Mouse (Mus musculus): ENCODE measurements around the gene Gpr179. TPM values are rescaled to one million over a fixed set of nuclear protein-coding genes. Genes with fewer than 3 reads are reported as not detected.

Gene Gpr179
- polyA plus RNA-seq (2015; fragmentation: Nextera tagmentation; extraction: Ambion mirVana) = 0.01 TPM in 1 of 2 replicates, not detected in the other

DNA sequence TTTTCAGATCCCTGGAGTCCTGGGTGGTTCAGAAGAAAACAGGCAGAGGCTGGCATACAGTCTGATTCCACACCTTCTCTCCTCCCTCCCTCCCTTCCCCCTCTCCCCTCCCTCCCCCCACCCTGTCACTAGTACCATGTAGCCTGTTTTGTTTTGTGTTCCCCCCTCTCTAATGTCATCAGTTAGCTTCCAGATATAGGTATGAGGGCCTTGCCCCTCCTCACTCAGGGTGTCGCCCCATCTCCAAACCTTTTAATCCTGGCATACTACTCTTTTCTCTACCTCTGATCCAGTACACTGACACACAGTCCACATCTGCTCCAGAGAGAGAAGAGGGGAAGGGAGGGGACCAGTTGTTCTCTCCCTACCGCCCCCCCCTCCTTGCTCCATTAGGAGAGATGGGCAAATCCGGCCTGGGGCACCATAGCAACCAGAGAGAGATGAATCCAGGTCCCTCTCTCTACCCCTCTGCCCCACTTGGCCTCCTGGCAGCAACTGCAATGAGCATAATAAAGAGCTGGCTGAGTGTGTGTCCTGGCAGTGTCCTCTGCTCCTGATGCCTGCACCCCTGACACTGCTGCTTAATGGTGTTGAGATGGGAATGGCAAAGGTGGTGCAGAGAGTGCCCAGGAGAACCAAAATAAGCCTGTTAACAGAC lies at the start of gene Gpr179:
Gene Gpr179 (minus strand): TSS at position 51 of the 658 bp plus-strand sequence.
- Histone ChIP-seq H3K4me2 (no peak within 1 kb of the TSS), H3K9ac (no peak within 1 kb of the TSS), H3K9me3 (replicated peaks) (0 out of 2 replicates have a peak, but pooled peaks cover 5% of the 10 kb centered on the region), H3K4me3 (replicated peaks) (no peak within 1 kb of the TSS), H3K36me3 (no peaks in the 10 kb centered on the region), H3K27me3 (peaks cover 7% of the 10 kb centered on the region; the same call in 1 of the 2 replicates), H3K27ac (no peak within 1 kb of the TSS), H3K4me1 (replicated peaks) (peaks cover 10% of the 10 kb centered on the region)
- DNase-seq (no peak), ATAC-seq (ENCODE audit: low read depth) (no peak)
- WGBS (ENCODE audit: insufficient replicate concordance) = 60% methylated on average over 3 of the region's 3 CpGs

DNA sequence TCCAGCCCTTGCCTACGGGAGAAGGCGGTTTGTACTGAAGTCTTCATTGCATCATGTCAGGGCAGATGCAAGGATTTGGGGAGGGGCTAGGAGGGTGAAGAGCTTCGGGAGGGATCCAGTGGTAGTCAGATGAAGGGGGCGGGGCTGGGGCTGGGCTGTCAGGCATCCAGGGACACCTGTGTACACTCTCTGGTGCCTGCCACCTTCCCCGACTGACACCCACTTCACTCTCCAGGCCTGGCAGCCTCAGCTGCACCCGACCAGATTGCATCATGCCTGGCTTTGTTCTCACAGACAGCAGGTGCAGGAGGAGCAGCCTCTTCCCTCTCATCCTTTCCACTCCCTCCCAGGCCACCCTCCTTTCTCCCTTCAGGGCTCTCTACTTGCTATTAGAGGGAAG lies 49.2 kb upstream of the Gpr179 start:
- Histone ChIP-seq H3K4me2 (no peak overlapping the region), H3K27me3 (peaks cover 36% of the 10 kb centered on the region), H3K9ac (no peak overlapping the region), H3K4me3 (replicated peaks) (no peak overlapping the region), H3K4me1 (replicated peaks) (peaks cover 37% of the 10 kb centered on the region), H3K36me3 (peaks cover 5% of the 10 kb centered on the region; the same call in 1 of the 2 replicates), H3K27ac (no peak overlapping the region), H3K9me3 (replicated peaks) (no peaks in the 10 kb centered on the region)
- DNase-seq = no peak
- ATAC-seq (ENCODE audit: low read depth) = no peak
- WGBS (ENCODE audit: insufficient replicate concordance) = 25% methylated on average over 6 of the region's 6 CpGs

DNA sequence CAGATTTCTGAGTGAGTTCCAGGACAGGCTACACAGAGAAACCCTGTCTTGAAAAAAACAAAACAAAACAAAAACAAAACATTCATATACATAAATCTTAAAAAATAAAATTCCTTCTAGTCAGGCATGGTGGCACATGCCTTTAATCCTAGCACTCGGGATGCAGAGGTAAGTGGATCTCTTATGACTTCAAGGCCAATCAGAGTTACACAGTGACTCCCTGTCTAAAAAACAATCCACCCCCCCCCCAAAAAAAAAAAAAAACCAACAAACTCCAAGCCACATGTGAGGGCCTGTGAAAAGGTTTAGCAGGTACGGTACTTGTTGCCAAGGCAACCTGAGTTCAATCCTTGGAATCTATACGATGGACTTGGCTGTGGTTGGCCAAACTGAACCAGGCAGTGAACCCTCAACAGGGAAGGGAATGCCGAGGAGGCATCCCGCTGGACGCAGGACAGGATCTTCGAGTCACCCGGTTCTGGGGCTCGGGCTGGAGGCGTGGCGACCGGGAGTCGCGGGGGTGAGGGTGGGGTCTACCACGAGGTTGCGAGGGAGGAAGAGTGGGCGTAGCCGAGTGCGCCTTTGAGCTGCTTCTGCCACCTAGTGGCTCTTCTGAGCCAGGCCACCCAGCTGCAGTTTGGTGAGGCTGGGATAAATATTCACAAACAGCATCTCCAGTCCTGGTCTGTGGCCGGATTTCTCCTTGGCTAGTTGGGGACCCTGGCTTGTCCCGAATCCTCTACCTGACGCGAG lies 48.3 kb upstream of the Gpr179 start:
- peak; percentile 57 for ATAC-seq (ENCODE audit: low read depth)
- Histone ChIP-seq H3K36me3 (peaks cover 12% of the 10 kb centered on the region; the same call in 1 of the 2 replicates), H3K4me1 (replicated peaks) (peaks cover 28% of the 10 kb centered on the region), H3K27me3 (peaks cover 27% of the 10 kb centered on the region), H3K4me2 (peak overlapping the region; percentile 70), H3K4me3 (replicated peaks) (peak overlapping the region; percentile 43), H3K27ac (no peak overlapping the region), H3K9me3 (replicated peaks) (no peaks in the 10 kb centered on the region), H3K9ac (peak overlapping the region; percentile 29; the same call in 1 of the 2 replicates)
- 5% methylated on average over 23 of the region's 23 CpGs for WGBS (ENCODE audit: insufficient replicate concordance)
- DNase-seq = peak; percentile 69

DNA sequence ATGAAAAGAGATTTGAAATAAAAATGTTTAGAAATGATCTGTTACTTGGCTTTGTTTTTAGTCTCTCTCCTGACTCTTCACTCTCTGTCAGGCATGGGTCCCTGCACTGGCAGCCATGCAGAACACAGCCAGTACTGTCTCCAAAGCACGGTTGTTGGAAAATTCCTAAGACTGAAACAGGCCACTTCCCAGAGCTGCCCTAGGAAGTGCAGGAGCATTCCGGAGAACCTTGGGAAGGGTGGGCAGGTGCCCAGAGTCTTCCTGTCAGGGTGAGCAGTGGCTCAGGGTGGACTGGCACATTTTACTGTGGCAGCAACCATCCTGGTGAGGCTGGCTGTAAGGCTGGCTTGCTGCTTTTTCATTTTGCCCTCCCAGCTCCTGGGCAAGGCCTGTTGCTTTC lies 46.6 kb upstream of the Gpr179 start:
- WGBS (ENCODE audit: insufficient replicate concordance) = 81% methylated on average over 2 of the region's 2 CpGs
- no peaks in the 10 kb centered on the region for H3K9me3 ChIP-seq (replicated peaks)
- H3K9ac ChIP-seq = no peak overlapping the region
- H3K4me2 ChIP-seq = no peak overlapping the region
- H3K4me1 ChIP-seq (replicated peaks) = peaks cover 20% of the 10 kb centered on the region
- no peak overlapping the region for H3K4me3 ChIP-seq (replicated peaks)
- no peak for DNase-seq
- ATAC-seq (ENCODE audit: low read depth) = no peak
- no peak overlapping the region for H3K27ac ChIP-seq
- H3K27me3 ChIP-seq = peaks cover 15% of the 10 kb centered on the region
- peaks cover 26% of the 10 kb centered on the region for H3K36me3 ChIP-seq

DNA sequence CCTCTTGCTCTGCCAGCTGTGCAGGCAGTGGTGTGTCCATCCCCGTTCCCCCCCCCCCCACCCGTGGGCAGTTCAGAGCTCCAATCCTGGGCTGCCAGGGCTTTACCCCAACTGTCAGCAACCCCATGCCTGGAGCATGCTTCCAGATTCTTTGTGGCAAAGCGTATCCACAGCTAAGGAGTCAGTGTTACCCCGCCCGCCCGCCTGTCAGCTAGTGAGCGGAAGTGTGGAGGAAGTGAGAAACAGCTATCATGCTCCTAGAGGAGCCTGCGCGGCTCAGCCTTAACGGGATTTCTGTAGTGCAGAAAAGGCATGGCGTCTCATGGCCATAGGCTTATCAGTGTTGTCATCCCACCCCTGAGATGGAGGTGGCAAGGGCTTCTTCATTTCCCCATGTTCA lies 42.3 kb upstream of the Gpr179 start:
- Histone ChIP-seq H3K36me3 (peaks cover 65% of the 10 kb centered on the region), H3K4me2 (no peak overlapping the region), H3K27ac (no peak overlapping the region), H3K4me3 (replicated peaks) (no peak overlapping the region), H3K4me1 (replicated peaks) (peaks cover 19% of the 10 kb centered on the region), H3K9me3 (replicated peaks) (no peaks in the 10 kb centered on the region), H3K9ac (no peak overlapping the region), H3K27me3 (no peaks in the 10 kb centered on the region)
- 35% methylated on average over 11 of the region's 11 CpGs for WGBS (ENCODE audit: insufficient replicate concordance)
- no peak for DNase-seq
- ATAC-seq (ENCODE audit: low read depth) = no peak

DNA sequence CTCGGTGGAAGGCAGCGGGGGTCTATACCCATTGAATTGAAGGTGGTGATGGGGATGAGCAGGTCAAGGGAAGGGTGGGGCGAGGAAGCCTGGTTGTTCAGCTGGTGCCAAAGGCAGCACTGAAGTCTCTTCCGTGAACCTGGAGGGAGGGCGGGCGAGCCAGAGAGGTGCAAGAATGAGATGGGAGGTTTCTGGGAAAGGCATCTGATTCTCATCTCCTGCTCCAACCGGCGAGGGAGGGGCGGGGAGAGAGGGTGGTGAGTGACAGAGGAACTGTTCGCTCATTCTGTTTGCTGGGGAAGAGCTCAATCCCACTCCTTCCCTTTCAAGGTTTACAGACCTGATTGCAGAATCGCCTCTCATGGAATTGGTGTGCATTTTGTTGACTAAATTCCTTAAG lies 41.8 kb upstream of the Gpr179 start:
- DNase-seq (no peak), ATAC-seq (ENCODE audit: low read depth) (no peak)
- no peak overlapping the region for H3K27ac ChIP-seq
- peaks cover 69% of the 10 kb centered on the region for H3K36me3 ChIP-seq
- H3K4me3 ChIP-seq (replicated peaks) = no peak overlapping the region
- no peaks in the 10 kb centered on the region for H3K27me3 ChIP-seq
- peaks cover 19% of the 10 kb centered on the region for H3K4me1 ChIP-seq (replicated peaks)
- WGBS (ENCODE audit: insufficient replicate concordance) = 58% methylated on average over 11 of the region's 11 CpGs
- H3K9ac ChIP-seq = no peak overlapping the region
- H3K4me2 ChIP-seq = no peak overlapping the region
- H3K9me3 ChIP-seq (replicated peaks) = no peaks in the 10 kb centered on the region

DNA sequence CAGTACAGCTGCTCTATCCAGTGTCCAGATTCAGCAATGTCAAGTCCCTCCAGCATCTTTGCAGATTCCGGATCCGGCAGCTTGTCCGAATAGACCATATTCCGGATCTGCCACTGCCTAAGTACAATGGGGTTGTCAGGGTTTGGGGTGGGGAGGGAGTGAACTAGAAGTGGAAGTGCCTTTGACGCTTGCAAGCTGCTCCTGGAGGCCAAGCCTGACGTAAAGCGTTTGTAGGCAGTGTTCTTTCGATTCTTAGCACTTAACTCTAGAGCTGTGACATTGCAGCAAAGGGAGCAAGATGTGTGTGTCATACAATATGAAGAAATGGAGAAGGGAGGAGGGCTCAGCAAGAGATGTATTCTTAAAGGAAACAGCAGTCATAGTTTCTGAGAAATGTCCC lies 37.2 kb upstream of the Gpr179 start:
- peaks cover 19% of the 10 kb centered on the region for H3K4me1 ChIP-seq (replicated peaks)

DNA sequence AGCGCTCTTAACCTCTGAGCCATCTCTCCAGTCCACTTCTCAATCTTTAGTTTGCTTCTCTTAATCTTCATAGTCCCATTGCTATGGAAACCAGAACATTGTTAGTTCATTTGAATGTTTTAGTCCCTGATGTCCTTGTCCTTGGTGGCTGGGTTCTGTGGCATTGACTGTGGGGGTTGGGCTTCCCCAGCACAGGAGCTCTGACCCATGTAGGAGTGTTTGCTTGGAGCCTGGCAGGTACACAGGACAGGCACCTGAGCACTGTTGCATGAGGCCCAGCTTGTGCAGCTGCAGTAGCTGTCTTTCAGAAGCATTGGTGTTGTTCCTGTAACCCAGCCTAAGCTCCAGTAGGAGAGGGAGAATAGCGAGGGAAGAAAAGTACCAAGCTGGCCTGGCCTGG lies 35.9 kb upstream of the Gpr179 start:
- no peak overlapping the region for H3K27ac ChIP-seq
- DNase-seq (no peak), ATAC-seq (ENCODE audit: low read depth) (no peak)
- WGBS (ENCODE audit: insufficient replicate concordance) = 93% methylated on average over 2 of the region's 2 CpGs
- peaks cover 10% of the 10 kb centered on the region; the same call in 1 of the 2 replicates for H3K4me1 ChIP-seq (replicated peaks)
- H3K4me3 ChIP-seq (replicated peaks) = no peak overlapping the region
- H3K9ac ChIP-seq = no peak overlapping the region
- no peak overlapping the region for H3K4me2 ChIP-seq
- H3K27me3 ChIP-seq = no peaks in the 10 kb centered on the region
- H3K9me3 ChIP-seq (replicated peaks) = no peaks in the 10 kb centered on the region
- H3K36me3 ChIP-seq = peaks cover 60% of the 10 kb centered on the region

More for the DNA sequence above, 37.2 kb upstream of the Gpr179 start:
- Histone ChIP-seq H3K9me3 (replicated peaks) (no peaks in the 10 kb centered on the region), H3K9ac (no peak overlapping the region), H3K4me3 (replicated peaks) (no peak overlapping the region), H3K27me3 (no peaks in the 10 kb centered on the region), H3K36me3 (peaks cover 62% of the 10 kb centered on the region), H3K4me2 (no peak overlapping the region), H3K27ac (no peak overlapping the region)
- ATAC-seq (ENCODE audit: low read depth) (no peak), DNase-seq (no peak)
- 89% methylated on average over 8 of the region's 8 CpGs for WGBS (ENCODE audit: insufficient replicate concordance)

DNA sequence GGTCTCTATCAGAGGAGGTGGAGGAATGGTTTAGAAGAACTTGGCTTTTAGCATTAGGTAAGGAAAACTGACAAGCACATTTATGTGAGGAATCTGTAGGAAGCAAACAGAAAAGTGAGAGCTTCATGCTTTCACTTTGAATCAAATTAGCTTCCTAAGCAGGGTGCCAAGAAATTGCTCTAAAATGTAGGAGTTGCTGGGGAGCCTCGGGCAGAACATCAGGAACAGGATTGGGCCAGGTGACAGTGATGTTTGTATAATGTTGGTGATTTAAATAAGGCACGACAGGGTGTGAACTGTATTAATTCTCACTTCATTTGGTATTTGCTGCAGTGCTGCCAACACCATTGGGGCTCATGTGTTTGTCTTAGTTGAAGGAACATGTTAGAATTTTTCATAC lies 31.9 kb upstream of the Gpr179 start:
- no peaks in the 10 kb centered on the region for H3K9me3 ChIP-seq (replicated peaks)
- WGBS (ENCODE audit: insufficient replicate concordance) = 67% methylated on average over 2 of the region's 2 CpGs
- H3K4me2 ChIP-seq = no peak overlapping the region
- H3K36me3 ChIP-seq = peaks cover 35% of the 10 kb centered on the region
- H3K9ac ChIP-seq = no peak overlapping the region
- no peak for DNase-seq
- no peaks in the 10 kb centered on the region for H3K4me1 ChIP-seq (replicated peaks)
- no peak overlapping the region for H3K4me3 ChIP-seq (replicated peaks)
- no peak overlapping the region for H3K27ac ChIP-seq
- no peak for ATAC-seq (ENCODE audit: low read depth)
- no peaks in the 10 kb centered on the region for H3K27me3 ChIP-seq

DNA sequence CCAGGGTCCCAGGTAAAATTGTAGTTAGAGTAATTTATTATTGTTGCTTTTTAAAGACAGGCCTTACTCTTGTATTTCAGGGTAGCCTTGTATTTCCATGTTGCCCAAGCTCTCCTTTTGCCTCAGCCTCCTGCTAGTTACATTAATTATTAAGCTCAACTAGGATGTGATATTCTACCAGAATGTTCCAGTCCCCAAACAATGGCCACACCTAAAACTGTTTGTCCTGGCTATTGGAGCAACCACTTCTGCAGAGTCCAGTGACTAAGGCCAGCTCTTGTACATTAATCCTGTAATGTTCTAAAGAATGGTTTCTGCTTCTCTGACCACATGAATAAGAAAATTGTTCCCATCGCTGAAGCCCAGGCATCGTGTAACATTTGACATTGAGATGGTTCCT lies 31.1 kb upstream of the Gpr179 start:
- Histone ChIP-seq H3K4me3 (replicated peaks) (no peak overlapping the region), H3K27me3 (no peaks in the 10 kb centered on the region), H3K4me1 (replicated peaks) (no peaks in the 10 kb centered on the region), H3K27ac (no peak overlapping the region), H3K36me3 (peaks cover 38% of the 10 kb centered on the region), H3K9ac (no peak overlapping the region), H3K9me3 (replicated peaks) (no peaks in the 10 kb centered on the region), H3K4me2 (no peak overlapping the region)
- 90% methylated on average over 2 of the region's 2 CpGs for WGBS (ENCODE audit: insufficient replicate concordance)
- DNase-seq = no peak
- no peak for ATAC-seq (ENCODE audit: low read depth)

DNA sequence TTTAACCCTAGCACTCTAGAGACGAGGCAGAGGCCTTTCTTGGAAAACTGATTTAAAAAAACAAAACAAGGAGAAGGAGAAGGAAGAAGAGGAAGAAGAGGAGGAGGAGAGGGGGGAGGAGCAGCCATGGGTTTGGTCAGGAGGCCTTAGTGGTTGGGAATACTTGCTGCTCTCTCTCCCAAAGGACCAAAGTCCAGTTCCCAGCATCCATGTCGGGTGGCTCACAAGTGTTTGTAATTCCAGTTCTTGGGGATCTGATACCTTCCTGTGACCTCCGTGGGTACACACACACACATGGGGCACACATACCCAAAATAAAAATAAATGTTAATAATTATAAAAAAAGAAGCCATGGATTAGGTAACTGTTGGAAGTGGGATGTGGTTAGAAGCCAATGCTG lies 28.2 kb upstream of the Gpr179 start:
- Histone ChIP-seq H3K4me2 (no peak overlapping the region), H3K9ac (no peak overlapping the region), H3K27ac (no peak overlapping the region), H3K4me3 (replicated peaks) (no peak overlapping the region), H3K9me3 (replicated peaks) (no peaks in the 10 kb centered on the region), H3K27me3 (no peaks in the 10 kb centered on the region), H3K36me3 (peaks cover 55% of the 10 kb centered on the region), H3K4me1 (replicated peaks) (no peaks in the 10 kb centered on the region)
- no peak for ATAC-seq (ENCODE audit: low read depth)
- 65% methylated on average over 3 of the region's 3 CpGs for WGBS (ENCODE audit: insufficient replicate concordance)
- no peak for DNase-seq

Measured in liver, embryonic 13.5 days (tissue).